Mouse (Mus musculus): ENCODE data around the gene Becn1.
"Not testable (repeated sequence)": the region's sequence is repeated elsewhere in the genome, so short reads cannot be mapped to it uniquely, and the experiment has no call there.

The Becn1 gene

GRCm38 (mm10) chr11:101302004-101302798 is at the start of gene Becn1:
Gene Becn1 (minus strand): TSS chr11:101302286.
- in situ Hi-C loops (cut with MboI, MseI), result no loop called here

DNA sequence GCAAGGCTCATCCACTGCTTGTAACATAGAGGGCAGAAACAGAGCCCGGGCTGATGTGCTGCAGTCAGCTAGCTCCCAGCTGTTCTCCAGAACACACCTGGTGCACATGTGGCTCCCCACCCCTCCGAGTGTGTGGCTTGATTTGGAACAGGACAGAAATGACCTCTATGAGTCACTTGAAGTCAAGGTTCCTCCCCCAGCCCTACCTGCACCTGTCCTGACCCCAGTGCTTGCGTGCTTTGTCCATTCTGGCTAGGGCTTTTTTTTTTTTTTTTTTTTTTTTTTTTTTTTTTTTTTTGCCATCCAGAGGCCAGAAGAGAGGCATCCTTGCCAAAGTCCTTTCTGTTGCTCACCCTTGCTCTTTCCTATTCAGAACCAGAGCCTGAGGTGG is 49.6 kb upstream of the Becn1 start:
- in situ Hi-C loops (cut with MboI, MseI), result no loop called here

GRCm38 (mm10) chr11:101351100-101351720 is 49.1 kb upstream of the Becn1 start:
- in situ Hi-C loops (cut with MboI, MseI), result no loop called here

- in situ Hi-C loops (cut with MboI, MseI), result no loop called here
These were observed 47.1 kb upstream of the Becn1 start for GRCm38 (mm10) chr11:101349216-101349615.

DNA sequence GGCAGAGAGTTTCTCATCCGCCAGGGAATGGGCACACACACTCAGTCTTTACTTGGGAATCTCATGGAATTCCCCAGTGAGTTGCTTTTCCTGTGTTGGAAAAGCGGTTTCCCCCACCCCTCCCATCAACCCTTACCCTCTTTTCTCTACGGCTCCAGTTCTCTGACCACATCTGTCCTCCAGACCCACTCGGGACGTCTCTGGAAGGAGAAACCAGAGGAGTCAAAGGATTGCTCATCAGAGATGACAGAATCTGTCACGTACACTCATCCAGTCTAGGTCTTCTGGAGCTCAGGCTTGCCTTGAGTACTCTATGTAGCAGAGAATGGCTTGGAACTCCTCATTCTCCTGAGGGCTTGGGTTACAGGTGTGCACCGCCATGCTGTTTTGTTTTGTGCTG is 46.7 kb upstream of the Becn1 start:
- in situ Hi-C loops (cut with MboI, MseI), result no loop called here

DNA sequence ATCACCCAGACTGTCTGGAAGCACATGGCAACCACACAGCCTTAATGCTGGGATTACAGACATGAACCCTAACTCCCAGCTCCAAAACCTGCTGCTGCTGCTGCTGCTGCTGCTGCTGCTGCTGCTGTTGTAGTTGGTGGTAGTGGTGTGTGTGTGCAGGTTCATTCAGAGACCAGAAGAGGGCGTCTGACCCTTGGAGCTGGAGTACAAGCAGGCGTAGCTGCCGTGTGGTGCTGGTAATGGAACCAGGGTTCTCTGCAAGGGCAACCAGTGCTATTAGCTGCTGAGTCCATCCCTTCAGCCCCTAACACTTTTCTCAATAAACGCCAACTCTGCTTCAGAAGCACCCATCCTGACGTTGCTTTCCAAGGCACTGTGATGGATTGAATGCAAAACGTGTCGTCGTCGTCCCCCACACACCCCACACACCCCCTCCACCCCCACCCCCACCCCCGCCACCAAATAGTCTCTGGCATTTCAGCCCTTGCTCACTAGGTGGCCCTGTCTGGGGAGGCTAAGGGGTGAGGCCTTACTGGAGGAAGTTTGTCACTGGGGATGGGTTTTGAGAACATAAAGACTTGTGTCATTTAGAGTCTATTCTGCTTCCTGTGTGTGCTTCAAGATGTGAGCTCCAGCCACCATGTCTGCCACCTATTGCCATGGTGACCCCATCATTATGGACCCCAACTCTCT is 45.1 kb upstream of the Becn1 start:
- in situ Hi-C loops (cut with MboI, MseI), result no loop called here

GRCm38 (mm10) chr11:101338123-101338760 is 36.2 kb upstream of the Becn1 start:
- in situ Hi-C loops (cut with MboI, MseI), result no loop called here

- in situ Hi-C loops (cut with MboI, MseI), result no loop called here
These were observed 33.6 kb upstream of the Becn1 start for GRCm38 (mm10) chr11:101335685-101336084.

- in situ Hi-C loops (cut with MboI, MseI), result loop anchor here (5.0 kb wide), 1 partner anchor 78 kb away; no protein-coding TSS in a partner anchor
These were observed 32.4 kb upstream of the Becn1 start for GRCm38 (mm10) chr11:101334516-101334915.

DNA sequence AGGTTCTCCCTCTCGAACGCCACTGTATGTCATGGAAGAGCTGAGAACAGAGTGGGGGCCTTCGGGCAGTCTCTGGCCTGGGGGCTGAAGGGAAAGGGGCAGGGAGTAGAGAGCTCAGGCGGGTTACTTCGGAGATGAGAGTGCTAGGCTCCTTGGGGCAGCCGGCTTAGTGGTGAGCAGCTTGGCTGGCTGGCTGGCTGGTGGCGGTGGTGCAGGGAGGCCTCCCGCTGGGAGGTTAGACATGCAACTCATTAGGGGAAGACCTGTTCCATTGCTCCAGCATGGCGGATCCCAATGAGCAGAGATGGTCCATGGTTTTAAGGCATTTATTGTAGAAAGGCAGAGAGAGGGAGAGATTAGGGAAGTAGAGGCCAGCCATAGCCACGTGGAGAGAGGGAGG is 31.9 kb upstream of the Becn1 start:
- in situ Hi-C loops (cut with MboI, MseI), result loop anchor here (5.0 kb wide), 1 partner anchor 78 kb away; no protein-coding TSS in a partner anchor

GRCm38 (mm10) chr11:101332537-101332936 is 30.5 kb upstream of the Becn1 start:
- in situ Hi-C loops (cut with MboI, MseI), result loop anchor here (5.0 kb wide), 1 partner anchor 80 kb away; no protein-coding TSS in a partner anchor

GRCm38 (mm10) chr11:101330961-101331360 is 28.9 kb upstream of the Becn1 start:
- in situ Hi-C loops (cut with MboI, MseI), result loop anchor here (5.0 kb wide), 1 partner anchor 81 kb away; no protein-coding TSS in a partner anchor

- in situ Hi-C loops (cut with MboI, MseI), result loop anchor here (5.0 kb wide), 1 partner anchor 82 kb away; no protein-coding TSS in a partner anchor
These were observed 28.4 kb upstream of the Becn1 start, which contains the start of gene Aoc3 for GRCm38 (mm10) chr11:101330371-101330924. Gene Aoc3 (plus strand): TSS chr11:101330605.

GRCm38 (mm10) chr11:101328941-101329635 is 27.0 kb upstream of the Becn1 start:
- in situ Hi-C loops (cut with MboI, MseI), result no loop called here

DNA sequence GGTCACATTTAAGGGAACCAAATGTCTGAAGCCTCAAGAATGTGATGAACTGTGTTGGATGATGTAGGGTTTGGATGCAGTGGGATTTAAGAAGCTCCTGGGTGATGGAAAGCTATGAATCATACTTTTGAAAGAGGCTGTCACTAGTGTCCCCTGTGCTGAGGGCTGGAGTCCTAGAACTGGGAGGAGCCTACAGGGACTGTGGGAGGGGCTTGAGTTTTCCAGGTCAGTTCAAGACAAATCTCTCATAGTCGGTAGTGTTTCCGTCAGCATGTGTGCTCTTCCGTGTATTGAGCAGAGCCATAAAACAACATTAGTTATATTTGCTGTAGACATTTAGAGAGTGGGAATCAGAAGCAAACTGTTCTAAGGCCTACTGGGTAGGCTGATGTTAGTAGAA is 25.2 kb upstream of the Becn1 start:
- in situ Hi-C loops (cut with MboI, MseI), result no loop called here

DNA sequence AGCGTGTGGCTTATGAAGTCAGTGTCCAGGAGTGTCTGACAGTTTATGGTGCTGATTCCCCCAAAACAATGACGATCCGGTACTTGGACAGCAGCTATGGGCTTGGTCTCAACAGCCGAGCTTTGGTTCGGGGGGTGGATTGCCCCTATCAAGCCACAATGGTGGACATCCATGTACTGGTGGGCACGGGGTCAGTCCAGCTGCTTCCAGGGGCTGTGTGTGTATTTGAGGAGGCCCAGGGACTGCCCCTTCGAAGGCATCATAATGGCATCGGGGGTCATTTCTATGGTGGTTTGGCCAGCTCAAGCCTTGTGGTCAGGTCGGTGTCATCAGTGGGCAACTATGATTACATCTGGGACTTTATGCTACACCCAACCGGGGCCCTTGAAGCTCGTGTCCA is 24.1 kb upstream of the Becn1 start:
- in situ Hi-C loops (cut with MboI, MseI), result no loop called here

GRCm38 (mm10) chr11:101325201-101325600 is 23.1 kb upstream of the Becn1 start:
- in situ Hi-C loops (cut with MboI, MseI), result not testable (repeated sequence)

DNA sequence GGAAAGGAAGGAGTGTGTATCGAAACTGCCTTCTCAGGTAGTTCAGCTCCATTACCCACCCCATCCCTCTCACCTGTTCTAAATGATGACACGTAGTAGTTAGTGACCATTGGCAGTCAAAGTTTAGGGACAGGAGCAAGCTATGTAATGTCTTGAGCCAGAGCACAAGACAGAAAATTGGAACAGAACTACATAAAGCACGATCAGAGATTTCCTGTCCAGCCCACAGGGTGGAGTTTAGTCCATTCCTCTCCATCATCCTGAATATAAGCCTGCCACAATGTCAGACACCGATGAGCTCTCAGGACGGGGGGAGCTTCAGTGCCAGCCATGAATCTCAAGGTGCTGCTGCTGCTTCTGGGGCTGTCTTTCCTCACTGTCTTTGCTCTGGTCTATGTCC is 22.7 kb upstream of the Becn1 start, which contains the start of gene Aoc2:
TSS of gene Aoc2 (plus strand) at position 301 of the 400 bp plus-strand sequence.
- in situ Hi-C loops (cut with MboI, MseI), result no loop called here

DNA sequence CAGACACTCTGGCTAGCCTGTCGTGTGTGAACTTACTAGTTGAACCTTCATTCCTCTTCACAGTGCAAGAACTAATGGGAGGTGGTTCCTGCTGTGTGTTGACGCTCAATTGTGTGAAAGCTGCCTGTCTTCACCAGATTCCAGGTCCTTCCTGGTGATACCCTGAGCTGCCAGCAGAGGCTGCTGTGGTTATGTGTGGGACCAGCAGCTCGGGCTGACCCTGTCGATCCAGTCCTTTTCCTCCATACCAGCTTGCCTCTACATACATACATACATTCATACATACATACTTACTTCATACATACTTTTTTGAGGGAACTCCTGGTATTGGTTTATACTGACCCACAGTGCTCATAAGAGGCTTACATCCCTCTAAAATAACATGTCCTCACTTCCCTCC is 21.5 kb upstream of the Becn1 start:
- in situ Hi-C loops (cut with MboI, MseI), result no loop called here

DNA sequence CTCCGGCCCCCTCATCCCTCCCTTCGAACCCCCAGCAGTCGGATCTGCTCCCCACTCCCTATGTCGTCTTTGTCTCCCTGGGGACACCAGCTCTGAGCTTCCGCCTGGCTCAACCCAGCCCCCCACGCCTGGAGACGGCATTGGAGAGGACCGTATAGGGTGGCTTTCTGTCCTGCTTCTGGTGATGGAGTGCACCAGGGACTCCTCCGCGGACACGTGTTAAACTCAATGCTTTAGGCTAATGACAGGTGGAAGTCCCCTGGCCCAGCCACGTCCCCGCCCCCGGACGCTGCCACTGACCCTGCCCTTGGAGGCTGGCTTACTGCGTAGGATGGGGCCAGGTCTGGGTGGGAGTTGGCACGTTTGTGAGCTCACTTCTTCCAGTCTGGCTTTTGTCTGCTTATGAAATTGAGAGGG is 14.4 kb upstream of the Becn1 start:
- in situ Hi-C loops (cut with MboI, MseI), result no loop called here

All from T-helper 2 cell (primary cell).